Mouse (Mus musculus) liver, embryonic 11.5 days (tissue): Measurements from ENCODE around the gene Neurod6. TPM values are rescaled to one million over a fixed set of nuclear protein-coding genes. Genes with fewer than 3 reads are reported as not detected.

Experiments
- polyA plus RNA-seq: library from polyadenylated mRNA; unstranded; fragments of >200 nt; fragmentation: Nextera tagmentation; extraction: Ambion mirVana; gene quantifications from 2 replicates; pipeline ENCODE4 v1.2.1, GENCODE M21; 2014

The Neurod6 gene
- polyA plus RNA-seq, 1 experiment from 2014 or later = 0.37 TPM

Other genes starting within 250 kb of the Neurod6 start
- gene Adcyap1r1, start 229.3 kb downstream of the Neurod6 start, polyA plus RNA-seq = 0.33 and 0.78 TPM in 2 replicates
- gene Itprid1, start 155.6 kb upstream of the Neurod6 start, polyA plus RNA-seq = not detected in 2 replicates